Mouse (Mus musculus) CH12.LX (cell line): ENCODE data around the gene 1700088E04Rik. TPM values are rescaled to one million over a fixed set of nuclear protein-coding genes. Genes with fewer than 3 reads are reported as not detected.

Experiments
- DNase-seq: peaks from one replicate; pipeline ENCODE4 v3.0.0-alpha.2; 2013; ENCODE audit errors: extremely low read depth
- H3K27ac ChIP-seq: 2 replicates; pipeline ENCODE4 v1.5.1; 2012; ENCODE audit warnings: low read depth, mild to moderate bottlenecking, control low read depth, moderate library complexity; ENCODE audit not compliant: insufficient read depth
- H3K27me3 ChIP-seq: replicated peaks from 2 replicates; pipeline ENCODE3; 2012; ENCODE audit warnings: inconsistent platforms
- H3K36me3 ChIP-seq, 2 experiments: replicated peaks in 1 of 2; 2 replicates each; pipeline versions ENCODE3 to v1.6.1; 2012; ENCODE audit warnings: inconsistent platforms in 1 of 2, low read length in 1 of 2, mild to moderate bottlenecking in 1 of 2, mixed read lengths in 1 of 2, moderate library complexity in 1 of 2; ENCODE audit not compliant: control insufficient read depth in 1 of 2, insufficient read depth in 1 of 2
- H3K4me1 ChIP-seq, 2 experiments: 2 replicates each; pipeline ENCODE4 v1.6.1; 2012; ENCODE audit warnings: inconsistent platforms in 1 of 2, moderate library complexity in 1 of 2; ENCODE audit not compliant: insufficient read depth in 2 of 2, control insufficient read depth in 1 of 2
- H3K4me2 ChIP-seq: 2 replicates; pipeline ENCODE4 v1.6.1; 2012; ENCODE audit warnings: low read depth, mild to moderate bottlenecking, control low read depth; ENCODE audit not compliant: poor library complexity, insufficient read depth, severe bottlenecking
- H3K4me3 ChIP-seq, 3 experiments: fragments of 150-350 bp in 1 of 3; sonication (generic) in 1 of 3; replicated peaks in 1 of 3; 2 replicates each; pipeline versions ENCODE3 to v1.5.1; 2011 to 2012; ENCODE audit warnings: low read depth in 2 of 3, low read length in 2 of 3, mild to moderate bottlenecking in 2 of 3, moderate library complexity in 2 of 3, control low read depth in 1 of 3, improper control_type of control experiment in 1 of 3, inconsistent platforms in 1 of 3, mixed read lengths in 1 of 3; ENCODE audit not compliant: poor library complexity in 1 of 3
- H3K79me2 ChIP-seq: replicated peaks from 2 replicates; pipeline ENCODE4 v1.6.1; 2012; ENCODE audit warnings: mild to moderate bottlenecking, moderate library complexity; ENCODE audit not compliant: control insufficient read depth, poor library complexity, insufficient read depth, severe bottlenecking; ENCODE audit errors: extremely low read depth
- H3K9ac ChIP-seq: 2 replicates; pipeline ENCODE4 v1.6.1; 2012; ENCODE audit warnings: low read depth, mild to moderate bottlenecking, control low read depth, moderate library complexity; ENCODE audit not compliant: insufficient read depth
- H3K9me3 ChIP-seq: replicated peaks from 2 replicates; pipeline ENCODE3; 2012; ENCODE audit warnings: low read length, inconsistent platforms, mixed read lengths
- CHD1 ChIP-seq: IDR thresholded peaks from 2 replicates; pipeline ENCODE4 v1.6.1; 2012; ENCODE audit warnings: low read depth, low read length, improper control_type of control experiment, inconsistent platforms
- ELF1 ChIP-seq: IDR thresholded peaks from 2 replicates; pipeline ENCODE4 v1.6.1; 2014; ENCODE audit warnings: low read depth, mild to moderate bottlenecking, inconsistent platforms, low read length, improper control_type of control experiment
- ETS1 ChIP-seq: conservative IDR thresholded peaks from 2 replicates; pipeline ENCODE4 v1.6.1; 2012; ENCODE audit warnings: low read depth, mild to moderate bottlenecking, inconsistent platforms, low read length, improper control_type of control experiment, moderate library complexity
- GABPA ChIP-seq: IDR thresholded peaks from 2 replicates; pipeline ENCODE4 v1.6.1; 2012; ENCODE audit warnings: low read depth, low read length, improper control_type of control experiment, inconsistent platforms; ENCODE audit not compliant: insufficient replicate concordance
- HCFC1 ChIP-seq: IDR thresholded peaks from 2 replicates; pipeline ENCODE4 v1.6.1; 2012; ENCODE audit warnings: low read depth, mild to moderate bottlenecking, inconsistent platforms, low read length, improper control_type of control experiment
- IRF4 ChIP-seq: IDR thresholded peaks from 2 replicates; pipeline ENCODE4 v1.6.1; 2014; ENCODE audit warnings: low read depth, mild to moderate bottlenecking, inconsistent platforms, low read length, improper control_type of control experiment
- MAFK ChIP-seq: IDR thresholded peaks from 2 replicates; pipeline ENCODE4 v1.6.1; 2011; ENCODE audit warnings: low read length, improper control_type of control experiment; ENCODE audit not compliant: insufficient replicate concordance
- MAX ChIP-seq: IDR thresholded peaks from 2 replicates; pipeline ENCODE4 v1.6.1; 2011; ENCODE audit warnings: low read length, improper control_type of control experiment
- MAZ ChIP-seq: IDR thresholded peaks from 2 replicates; pipeline ENCODE4 v1.6.1; 2012; ENCODE audit warnings: low read depth, mild to moderate bottlenecking, inconsistent platforms, low read length, improper control_type of control experiment, moderate library complexity
- MXI1 ChIP-seq: IDR thresholded peaks from 2 replicates; pipeline ENCODE4 v1.6.1; 2011; ENCODE audit warnings: mild to moderate bottlenecking, low read depth, low read length, improper control_type of control experiment
- MYC ChIP-seq: IDR thresholded peaks from 2 replicates; pipeline ENCODE4 v1.6.1; 2011; ENCODE audit warnings: low read depth, mild to moderate bottlenecking, improper control_type of control experiment, low read length
- NRF1 ChIP-seq: IDR thresholded peaks from 2 replicates; pipeline ENCODE4 v1.6.1; 2014; ENCODE audit warnings: low read depth, mild to moderate bottlenecking, inconsistent platforms, low read length, improper control_type of control experiment, moderate library complexity
- POLR2A ChIP-seq: IDR thresholded peaks from 2 replicates; pipeline ENCODE4 v1.6.1; 2011; ENCODE audit warnings: low read depth, mild to moderate bottlenecking, improper control_type of control experiment, low read length
- RCOR1 ChIP-seq: conservative IDR thresholded peaks from 2 replicates; pipeline ENCODE4 v1.6.1; 2012; ENCODE audit warnings: low read depth, mild to moderate bottlenecking, inconsistent platforms, low read length, improper control_type of control experiment
- SIN3A ChIP-seq: IDR thresholded peaks from 2 replicates; pipeline ENCODE4 v1.6.1; 2012; ENCODE audit warnings: low read length, improper control_type of control experiment, inconsistent platforms
- TBP ChIP-seq: conservative IDR thresholded peaks from 2 replicates; pipeline ENCODE4 v1.6.1; 2011; ENCODE audit warnings: low read depth, low read length, improper control_type of control experiment
- USF1 ChIP-seq: IDR thresholded peaks from 2 replicates; pipeline ENCODE4 v1.6.1; 2014; ENCODE audit warnings: low read depth, mild to moderate bottlenecking, inconsistent platforms, low read length, improper control_type of control experiment
- ZC3H11A ChIP-seq: IDR thresholded peaks from 2 replicates; pipeline ENCODE4 v1.6.1; 2012; ENCODE audit warnings: low read depth, mild to moderate bottlenecking, inconsistent platforms, low read length, improper control_type of control experiment
- ZMIZ1 ChIP-seq: IDR thresholded peaks from 2 replicates; pipeline ENCODE4 v1.6.1; 2012; ENCODE audit warnings: low read depth, mild to moderate bottlenecking, inconsistent platforms, low read length, improper control_type of control experiment
- dilution Hi-C: fragments of 300-500 bp; cut with MboI; formaldehyde crosslinking; loops from 2 replicates; pipeline ENCODE4 v1.14.3; 2020; ENCODE audit warnings: low sequenced_read_pairs; ENCODE audit not compliant: extremely low pct_unique_long_range_greater_than_20kb, extremely low pct_ligation_motif_present
- in situ Hi-C: fragments of 300-500 bp; cut with MboI; formaldehyde crosslinking; loops from 3 replicates; pipeline ENCODE4 v1.14.3; 2019; ENCODE audit warnings: low sequenced_read_pairs, low pct_ligation_motif_present, low pct_unique_long_range_greater_than_20kb, mixed read lengths
- polyA plus RNA-seq: library from polyadenylated mRNA; unstranded; fragments of >175 nt; gene quantifications from 2 replicates; pipeline ENCODE4 v1.2.1, GENCODE M21; 2012; ENCODE audit warnings: low read depth; ENCODE audit not compliant: insufficient read length
- total RNA-seq, 2 experiments: library from RNA; depleted of rRNA; stranded (reverse); fragments of 300-350 nt in 1 of 2; fragments of >200 nt in 1 of 2; gene quantifications; 2 replicates each; pipeline ENCODE4 v1.2.3; 2012 to 2014

Gene 1700088E04Rik
- total and polyA plus RNA-seq, 3 experiments, result 1.0 to 4.2 (median 2.1) TPM

DNA sequence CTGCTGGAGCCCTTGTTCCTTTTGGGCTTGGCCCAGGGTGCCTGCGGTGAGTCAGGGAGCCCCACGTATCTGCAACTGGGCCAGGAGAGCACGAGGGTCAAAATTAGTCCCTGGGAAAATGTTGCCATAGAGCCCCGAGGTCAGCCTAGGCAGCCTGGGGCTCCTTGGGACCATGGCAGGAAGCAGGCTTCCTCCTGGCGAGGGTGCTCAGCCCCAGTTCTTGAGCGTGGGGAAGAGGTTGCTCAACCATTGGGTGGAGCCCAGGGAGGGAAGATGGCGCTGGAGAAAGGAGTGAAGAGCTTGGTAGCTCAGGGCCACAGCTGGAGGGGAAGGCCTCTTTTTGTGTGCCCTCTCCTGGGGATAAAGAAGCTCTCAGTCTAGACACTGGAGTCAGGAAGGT lies 21.2 kb upstream of the 1700088E04Rik start:
- H3K9ac ChIP-seq, result no peak overlapping the region
- no peaks in the 10 kb centered on the region for H3K4me1 ChIP-seq
- DNase-seq, result no peak
- no peak overlapping the region for H3K4me3 ChIP-seq
- in situ Hi-C loops (no loop called here), dilution Hi-C loops (no loop called here)
- H3K36me3 ChIP-seq, result no peaks in the 10 kb centered on the region
- H3K4me2 ChIP-seq, result no peak overlapping the region
- H3K27me3 ChIP-seq, result peaks cover 89% of the 10 kb centered on the region
- TF ChIP-seq RCOR1 (no peak), IRF4 (no peak), MAX (no peak), MAZ (no peak), ZMIZ1 (no peak), POLR2A (no peak), ETS1 (no peak), CHD1 (no peak), USF1 (no peak)
- no peak overlapping the region for H3K27ac ChIP-seq
- no peaks in the 10 kb centered on the region for H3K9me3 ChIP-seq
- no peaks in the 10 kb centered on the region for H3K79me2 ChIP-seq

DNA sequence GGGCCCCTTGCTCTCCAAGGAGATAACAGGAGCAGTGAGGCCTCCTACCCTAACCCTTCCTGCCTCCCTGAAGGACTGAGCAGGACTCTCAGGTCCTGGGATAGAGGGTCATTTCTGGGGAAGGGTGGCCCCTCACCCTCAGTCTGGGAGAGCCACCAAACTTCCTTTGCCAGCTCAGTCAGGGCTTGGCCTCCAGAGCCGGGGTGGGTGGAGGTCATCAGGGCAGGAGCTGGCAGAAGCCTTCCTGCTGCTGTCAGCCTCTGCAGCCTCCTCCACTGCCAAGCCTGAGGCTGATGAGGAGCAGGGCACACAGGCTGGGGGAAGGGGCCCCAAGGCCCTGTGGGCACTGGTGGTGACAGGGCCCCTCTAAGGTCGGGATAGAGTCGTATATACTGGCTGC lies 14.5 kb upstream of the 1700088E04Rik start:
- Histone ChIP-seq H3K4me1 (no peaks in the 10 kb centered on the region), H3K4me3 (no peak overlapping the region), H3K27me3 (peaks cover 48% of the 10 kb centered on the region), H3K27ac (no peak overlapping the region), H3K36me3 (peaks cover 22 to 35% of the 10 kb centered on the region in 2 experiments), H3K9ac (no peak overlapping the region), H3K79me2 (no peaks in the 10 kb centered on the region), H3K9me3 (no peaks in the 10 kb centered on the region), H3K4me2 (no peak overlapping the region)
- in situ Hi-C loops, result no loop called here
- DNase-seq, result no peak
- TF ChIP-seq HCFC1, result no peak
- no peak for TF ChIP-seq MXI1
- TF ChIP-seq NRF1, result no peak
- no peak for TF ChIP-seq ZC3H11A
- no peak for TF ChIP-seq TBP
- no peak for TF ChIP-seq GABPA
- TF ChIP-seq RCOR1, result no peak
- no peak for TF ChIP-seq MAFK
- TF ChIP-seq MYC, result no peak
- TF ChIP-seq SIN3A, result no peak
- TF ChIP-seq POLR2A, result no peak
- no peak for TF ChIP-seq ELF1
- dilution Hi-C loops, result no loop called here
